Mouse (Mus musculus): ENCODE data around the gene Lcor. TPM values are rescaled to one million over a fixed set of nuclear protein-coding genes. Genes with fewer than 3 reads are reported as not detected.

Gene Lcor
- 16.6 and 17.7 TPM in 2 replicates for total RNA-seq (2021)
- long read RNA-seq, experiment 1, partial matches to known transcripts = 0 of 4 reads
- long read RNA-seq, experiment 1, other reads (novel, unspliced or antisense) = 4 of 4 reads
- long read RNA-seq, experiment 2, full-length matches to known transcripts = 1 of 7 reads
- long read RNA-seq, experiment 2, partial matches to known transcripts = 0 of 7 reads
- long read RNA-seq, experiment 2, other reads (novel, unspliced or antisense) = 6 of 7 reads

DNA sequence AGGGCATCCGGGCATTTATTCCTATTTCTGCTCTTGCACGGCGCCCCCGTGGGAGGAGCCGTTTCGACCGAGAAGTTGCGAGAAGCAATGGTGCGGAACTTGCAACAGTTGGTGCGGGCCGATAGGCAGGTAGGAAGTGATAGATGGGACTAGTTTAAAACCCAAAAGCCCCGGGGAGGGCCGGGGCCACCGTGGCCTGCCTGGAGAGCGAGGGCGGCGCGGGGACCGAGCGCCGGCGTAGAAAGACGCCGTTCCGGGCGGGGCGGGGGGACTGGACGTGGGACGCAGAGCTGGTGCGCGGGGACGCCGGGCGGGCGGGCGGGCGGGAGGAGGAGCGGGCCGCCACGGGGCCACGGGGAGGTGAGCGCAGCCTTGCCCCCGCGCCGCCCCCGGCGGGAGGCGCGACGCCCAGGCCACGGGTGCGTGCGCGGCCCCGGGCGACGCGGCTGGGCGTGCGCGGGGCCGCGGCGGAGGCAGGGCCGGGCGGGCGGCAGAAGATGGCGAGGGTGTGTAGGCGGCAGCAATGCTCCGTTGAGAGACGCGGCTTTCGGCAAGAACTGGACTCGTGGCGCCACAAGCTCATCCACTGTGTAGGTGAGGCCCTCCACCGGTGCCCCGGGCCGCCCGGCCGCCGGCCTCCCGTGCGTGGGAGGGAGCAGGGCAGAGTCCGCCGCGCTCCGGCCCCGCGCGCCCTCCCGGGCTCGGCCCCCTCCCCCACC lies at the start of gene Lcor:
TSS of gene Lcor (plus strand) at position 448 of the 719 bp plus-strand sequence.
- DNase-seq = peak; percentile 90

DNA sequence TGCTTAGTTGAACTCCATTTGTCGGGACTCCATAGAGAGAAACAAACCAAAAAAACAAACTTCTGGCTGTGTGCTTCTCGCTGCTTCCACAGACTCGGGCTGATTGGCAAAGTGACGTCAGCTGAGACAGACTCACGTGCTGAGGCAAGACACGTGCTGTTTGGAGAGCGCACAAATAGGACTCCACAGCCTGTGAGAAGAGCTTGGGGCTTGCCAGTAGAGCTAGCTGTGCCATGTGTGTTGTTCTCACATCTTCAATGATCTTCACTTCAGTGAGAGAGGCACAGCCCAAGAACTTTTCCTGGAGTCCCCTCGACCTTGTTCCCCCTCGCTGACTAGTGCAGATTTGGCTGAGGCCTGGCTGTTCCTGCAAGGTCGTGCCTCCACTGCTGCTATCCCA lies 47.1 kb upstream of the Lcor start:
- DNase-seq = no peak

DNA sequence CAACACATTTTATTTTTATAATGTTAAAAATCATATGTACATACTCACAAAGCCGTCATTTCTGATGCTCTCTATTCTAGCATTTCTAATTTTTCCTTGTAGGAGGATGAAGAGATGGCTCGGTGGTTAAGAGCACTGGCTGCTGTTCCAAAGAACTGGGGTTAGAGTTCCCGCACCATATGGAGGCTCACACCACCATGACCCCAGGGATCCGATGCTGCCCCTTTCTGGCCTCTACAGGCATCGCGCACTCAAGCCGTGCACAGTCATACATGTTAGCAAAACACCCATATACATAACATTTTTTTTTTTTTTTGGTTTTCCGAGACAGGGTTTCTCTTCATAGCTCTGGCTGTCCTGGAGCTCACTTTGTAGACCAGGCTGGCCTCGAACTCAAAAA lies 46.0 kb upstream of the Lcor start:
- no peak for DNase-seq

DNA sequence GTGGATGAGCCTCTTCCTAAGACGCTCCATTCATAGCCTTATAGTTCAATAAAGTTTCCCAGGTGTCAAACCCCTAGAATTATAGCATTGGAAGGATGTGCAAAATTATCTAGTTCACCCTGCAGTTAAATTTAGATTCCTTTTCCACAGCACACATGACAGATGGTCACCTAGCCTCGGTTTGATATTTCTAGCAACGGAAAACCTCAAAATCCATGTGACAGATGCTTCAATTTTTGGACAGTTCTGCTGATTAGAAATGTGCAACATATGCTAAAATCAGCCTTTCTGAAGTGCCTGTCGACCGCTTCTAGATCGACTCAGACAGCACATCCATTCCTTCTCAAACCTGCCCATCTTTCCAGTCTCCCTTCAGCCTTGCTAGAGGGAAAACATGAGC lies 43.5 kb upstream of the Lcor start:
- no peak for DNase-seq

DNA sequence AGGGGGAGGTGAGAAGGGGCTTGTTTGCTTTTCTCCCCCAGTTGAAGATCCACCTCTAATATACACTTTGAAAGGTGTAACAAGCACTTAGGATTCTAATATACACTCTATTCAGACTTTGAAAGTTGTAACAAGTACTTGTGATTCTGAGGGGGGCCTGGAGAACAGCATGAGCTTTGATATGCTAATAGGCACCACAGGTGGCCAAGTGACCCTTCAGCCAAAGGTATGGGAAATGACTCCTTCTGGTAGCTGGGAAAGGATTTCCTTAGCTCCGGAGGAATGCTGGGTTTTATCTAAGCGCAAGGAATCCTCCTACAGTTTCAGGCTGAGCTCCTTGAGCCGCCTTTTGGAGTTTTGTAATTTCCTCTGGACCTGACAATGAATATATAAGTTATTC lies 41.0 kb upstream of the Lcor start:
- no peak for DNase-seq

DNA sequence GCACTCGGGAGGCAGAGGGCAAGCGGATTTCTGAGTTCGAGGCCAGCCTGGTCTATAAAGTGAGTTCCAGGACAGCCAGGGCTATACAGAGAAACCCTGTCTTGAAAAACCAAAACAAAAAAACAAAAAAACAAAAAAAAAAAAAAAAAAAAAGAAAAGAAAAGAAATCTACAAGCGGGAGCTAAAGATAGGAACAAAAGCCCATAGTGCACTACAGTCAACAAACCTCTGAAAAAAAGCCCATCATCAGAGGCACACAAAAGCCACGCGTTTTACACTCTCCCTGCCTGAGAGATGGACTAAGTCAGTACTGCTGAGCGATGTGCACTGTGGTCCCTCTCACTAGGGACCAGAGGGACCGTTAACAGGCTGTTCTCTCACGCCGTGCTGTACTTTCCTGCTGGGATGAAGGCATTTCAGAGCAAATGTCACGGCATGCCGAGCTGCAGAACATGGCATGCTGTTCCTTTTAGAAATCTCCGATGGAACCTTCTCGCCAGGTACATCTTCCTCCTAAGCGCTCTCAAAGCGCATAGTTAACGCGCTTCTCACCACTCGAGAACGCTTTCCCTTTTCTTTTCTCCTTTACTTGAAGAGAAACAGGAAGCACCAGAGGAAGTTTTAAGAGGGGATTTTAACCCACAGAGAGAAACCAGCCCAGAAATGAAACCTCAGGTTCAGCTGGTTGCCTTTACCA lies 40.4 kb upstream of the Lcor start:
- DNase-seq = no peak

DNA sequence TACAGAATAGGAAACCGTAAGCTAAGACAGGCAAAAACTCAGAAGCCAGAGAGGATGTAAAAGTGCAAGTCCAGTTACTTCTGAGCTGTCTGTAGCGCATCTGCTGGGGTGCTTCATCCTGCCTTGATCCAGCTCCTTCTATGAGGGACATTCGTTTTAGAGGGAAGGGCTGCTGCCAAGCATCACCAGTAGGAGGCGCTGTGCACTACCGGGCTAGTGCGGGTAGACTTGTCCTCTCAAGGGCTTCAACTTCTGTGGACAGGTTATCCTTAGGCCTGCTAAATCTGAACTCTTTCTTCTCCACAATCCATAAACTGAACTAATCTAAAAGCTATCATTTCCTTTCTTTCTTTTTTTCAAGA lies 39.8 kb upstream of the Lcor start:
- DNase-seq = peak; percentile 85

DNA sequence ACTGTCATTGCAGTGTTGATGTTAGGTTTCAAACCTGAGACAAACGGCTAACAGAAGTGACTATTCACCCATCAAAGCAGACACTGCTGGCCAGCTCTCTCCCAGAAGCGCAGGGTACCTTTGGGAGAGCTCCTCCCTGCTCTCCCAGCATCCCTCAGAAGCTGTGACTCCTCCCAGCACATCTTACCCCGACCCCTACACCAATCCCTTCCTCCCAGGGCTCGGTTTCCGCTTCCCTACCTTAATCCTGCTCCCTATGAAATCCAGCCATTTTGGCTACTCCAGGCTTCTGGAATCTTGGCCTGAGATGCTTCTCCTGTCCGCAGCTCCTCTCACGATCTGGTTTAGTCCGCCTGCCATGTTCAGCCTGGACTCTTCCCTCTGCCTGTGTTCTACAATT lies 37.9 kb upstream of the Lcor start:
- DNase-seq = no peak

DNA sequence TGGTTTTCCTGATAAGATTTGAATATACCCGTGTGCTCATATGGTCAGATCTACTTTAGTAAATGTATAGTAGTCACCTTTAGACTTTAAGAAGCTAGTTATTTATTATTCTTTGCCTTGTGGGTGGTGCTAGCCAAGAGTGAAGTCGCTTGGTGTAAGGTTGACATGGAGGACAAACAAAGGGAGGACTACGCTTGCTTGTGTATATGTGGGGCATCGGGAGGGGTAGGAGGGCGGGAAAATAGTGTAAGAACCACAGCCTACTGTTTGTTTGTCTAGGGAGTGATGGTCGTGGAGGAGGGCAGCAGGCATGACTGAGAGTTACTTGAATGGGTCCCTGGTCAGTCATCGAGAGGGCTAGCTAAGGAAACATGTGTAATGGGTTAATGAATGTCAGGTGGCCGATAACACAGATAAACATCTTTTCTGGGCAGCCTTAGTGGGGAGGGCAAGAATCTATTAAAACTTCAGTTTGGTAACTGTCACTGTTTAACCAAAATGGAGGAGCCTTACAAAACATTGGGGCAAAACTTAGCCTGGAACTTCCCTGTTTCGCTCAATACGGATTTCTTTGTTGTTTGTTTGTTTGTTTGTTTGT lies 37.3 kb upstream of the Lcor start:
- DNase-seq = no peak

DNA sequence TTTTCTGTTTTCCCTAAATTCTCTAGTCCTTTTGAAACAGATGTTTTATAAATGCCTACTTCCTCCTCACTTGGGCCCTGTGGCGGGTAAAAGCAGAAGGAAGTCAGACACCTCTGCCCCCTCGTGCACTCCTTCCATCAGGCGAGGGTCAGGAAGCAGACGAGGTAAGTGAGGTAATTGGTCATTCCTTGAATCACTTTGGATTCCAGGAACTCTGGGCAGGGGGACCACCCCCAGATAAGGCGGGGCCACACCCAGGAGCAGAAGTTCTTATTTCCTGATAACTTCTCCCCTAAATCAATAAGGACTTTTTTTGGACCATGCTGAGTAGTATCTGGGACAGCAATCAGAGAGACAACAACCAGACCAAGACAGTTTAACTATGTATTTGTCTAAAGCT lies 36.7 kb upstream of the Lcor start:
- DNase-seq = no peak

DNA sequence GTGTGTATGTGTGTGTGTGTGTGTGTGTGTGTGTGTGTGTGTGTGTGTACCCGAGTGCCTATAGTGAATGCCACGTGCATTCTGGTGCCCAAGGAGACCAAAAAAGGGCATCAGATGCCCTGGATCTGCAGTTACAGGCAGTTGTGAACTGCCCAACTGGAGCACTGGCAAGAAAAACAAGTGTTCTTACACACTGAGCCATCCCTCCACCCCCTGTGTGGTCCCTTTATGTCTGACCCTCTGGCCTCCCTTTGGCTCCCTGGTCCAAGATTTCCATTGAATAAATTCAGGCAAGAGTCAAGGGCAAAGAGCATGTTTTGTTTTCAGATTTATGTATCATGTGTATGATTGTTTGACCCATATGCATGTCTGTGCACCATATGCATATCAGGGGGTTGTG lies 35.3 kb upstream of the Lcor start:
- no peak for DNase-seq

DNA sequence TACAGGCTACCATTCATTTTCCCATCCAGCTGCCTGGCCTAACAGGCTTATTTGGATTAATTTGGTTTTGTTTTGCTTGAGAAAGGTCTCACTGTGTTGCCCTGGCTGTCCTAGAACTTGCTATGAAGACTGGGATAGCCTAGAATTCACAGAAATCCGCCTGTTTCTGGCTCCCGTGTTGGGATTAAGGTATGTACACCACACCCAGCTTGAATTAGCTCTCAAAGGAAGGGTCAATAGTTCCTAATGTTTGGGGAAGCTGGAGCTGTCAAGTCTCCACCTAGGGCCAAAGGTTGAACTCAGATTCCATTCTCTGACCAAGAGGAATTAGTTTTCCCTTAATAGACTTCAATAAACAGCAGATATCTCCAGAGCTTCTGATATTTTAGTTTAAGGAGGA lies 34.7 kb upstream of the Lcor start:
- DNase-seq = no peak

DNA sequence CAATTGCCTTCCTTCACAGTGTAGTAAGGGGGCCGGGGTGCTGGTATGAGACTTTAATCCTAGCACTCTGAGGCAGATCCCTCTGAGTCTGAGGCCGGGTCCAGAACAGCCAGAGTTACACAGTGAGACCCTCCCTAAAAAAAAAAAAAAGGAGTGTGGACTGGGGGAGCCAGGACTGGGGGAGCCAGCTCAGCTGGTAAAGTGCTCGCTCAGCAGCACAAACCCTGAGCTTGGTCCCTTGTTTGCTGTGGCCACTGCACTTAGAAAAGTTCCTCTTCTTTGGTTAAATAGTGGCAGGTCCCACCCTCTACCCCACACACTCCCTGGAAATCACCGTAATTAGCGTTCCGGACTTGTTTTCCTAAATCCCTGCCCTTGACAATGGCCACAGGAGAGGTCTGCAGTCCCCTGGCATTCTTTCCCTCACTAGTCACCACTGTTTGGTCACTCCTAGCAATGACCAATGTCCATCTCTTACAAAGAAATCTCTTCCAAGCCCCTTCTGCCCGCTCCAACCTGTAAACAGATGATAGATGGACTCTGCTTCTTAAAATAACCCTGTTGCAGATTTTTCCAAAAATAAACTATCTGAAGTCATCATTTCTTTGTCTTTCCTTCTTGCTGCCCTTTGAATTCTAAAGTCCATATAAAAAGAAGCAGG lies 32.9 kb upstream of the Lcor start:
- DNase-seq = no peak

DNA sequence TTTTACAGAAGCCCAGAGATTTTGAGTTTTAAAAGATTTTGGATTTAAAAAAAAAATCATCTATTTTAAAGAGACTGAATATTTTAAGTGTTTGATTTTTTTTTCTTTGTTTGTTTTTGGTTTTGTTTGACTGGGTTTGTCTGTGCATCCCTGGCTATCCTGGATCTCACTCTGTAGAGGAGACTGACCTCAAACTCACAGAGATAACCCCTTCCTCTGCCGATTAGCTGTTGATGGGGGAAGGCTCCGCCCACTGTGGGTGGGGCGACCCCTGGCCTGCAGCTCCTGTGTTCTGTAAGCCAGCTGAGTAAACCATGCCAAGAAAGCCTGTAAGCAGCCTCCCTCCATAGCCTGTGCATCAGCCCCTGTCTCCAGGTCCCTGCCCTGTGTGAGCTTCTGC lies 30.3 kb upstream of the Lcor start:
- DNase-seq = no peak

DNA sequence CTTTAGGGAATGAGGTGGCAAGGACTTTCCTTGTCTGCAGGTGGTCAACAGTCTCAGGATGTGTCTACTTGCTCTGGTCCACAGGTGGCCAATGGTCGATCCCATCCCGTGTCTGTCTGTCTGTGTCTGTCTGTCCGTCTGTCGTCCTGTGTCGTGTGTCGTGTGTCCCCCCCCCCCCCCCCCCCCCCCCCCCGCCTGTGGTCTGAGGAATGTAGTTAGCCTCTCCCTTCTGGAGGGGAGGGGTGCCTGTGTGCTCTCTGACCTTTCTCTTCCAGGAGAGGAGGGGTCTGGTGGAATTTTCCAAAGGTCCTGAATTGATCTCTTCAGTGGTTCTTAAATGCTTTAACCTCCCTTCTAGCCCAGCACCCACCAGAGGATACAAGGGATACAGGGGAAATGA lies 27.8 kb upstream of the Lcor start:
- DNase-seq = no peak

DNA sequence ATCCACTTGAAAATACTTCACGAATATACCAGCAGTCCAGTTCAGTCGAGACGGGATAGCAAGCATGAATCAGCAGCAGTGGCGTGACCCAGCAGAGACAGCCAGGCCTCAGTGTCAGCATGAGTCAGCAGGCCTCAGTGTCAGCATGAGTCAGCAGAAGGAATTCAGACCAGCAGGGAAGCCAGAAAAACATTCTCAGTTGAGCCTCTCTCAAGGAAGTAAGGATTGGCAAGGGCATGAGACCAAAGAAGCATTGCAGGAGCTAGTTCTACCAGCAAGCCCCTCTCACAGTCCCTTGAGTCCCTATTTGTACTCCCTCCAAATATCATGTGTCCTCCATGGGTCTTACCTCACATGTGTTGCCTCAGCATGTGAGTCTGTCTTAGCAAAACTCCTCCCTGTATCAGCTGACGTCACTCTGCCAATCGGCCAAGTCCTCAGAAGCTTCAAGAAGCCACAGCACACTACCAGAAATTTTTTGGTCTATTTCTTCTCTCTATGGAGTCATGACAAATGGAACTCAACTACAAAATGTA lies 27.3 kb upstream of the Lcor start:
- peak; percentile 84 for DNase-seq

DNA sequence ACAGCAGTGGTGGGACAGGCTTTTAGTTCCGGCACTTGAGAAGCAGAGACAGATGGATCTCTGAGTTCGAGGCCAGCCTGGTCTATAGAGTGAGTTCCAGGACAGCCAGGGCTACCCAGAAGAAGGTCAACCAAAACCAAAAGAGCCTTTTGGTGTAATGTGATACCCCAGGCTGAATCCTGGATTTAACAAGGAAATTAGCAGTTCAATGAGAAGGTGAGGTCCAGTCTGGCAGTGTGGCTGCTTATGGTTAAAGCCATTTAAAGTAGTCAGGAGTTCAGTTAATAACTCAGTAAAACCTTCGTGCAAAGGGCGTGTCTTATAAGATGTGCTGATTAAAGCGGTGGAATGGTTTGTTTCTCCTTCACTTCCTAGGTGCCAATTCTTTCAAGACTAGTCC lies 25.3 kb upstream of the Lcor start:
- no peak for DNase-seq

DNA sequence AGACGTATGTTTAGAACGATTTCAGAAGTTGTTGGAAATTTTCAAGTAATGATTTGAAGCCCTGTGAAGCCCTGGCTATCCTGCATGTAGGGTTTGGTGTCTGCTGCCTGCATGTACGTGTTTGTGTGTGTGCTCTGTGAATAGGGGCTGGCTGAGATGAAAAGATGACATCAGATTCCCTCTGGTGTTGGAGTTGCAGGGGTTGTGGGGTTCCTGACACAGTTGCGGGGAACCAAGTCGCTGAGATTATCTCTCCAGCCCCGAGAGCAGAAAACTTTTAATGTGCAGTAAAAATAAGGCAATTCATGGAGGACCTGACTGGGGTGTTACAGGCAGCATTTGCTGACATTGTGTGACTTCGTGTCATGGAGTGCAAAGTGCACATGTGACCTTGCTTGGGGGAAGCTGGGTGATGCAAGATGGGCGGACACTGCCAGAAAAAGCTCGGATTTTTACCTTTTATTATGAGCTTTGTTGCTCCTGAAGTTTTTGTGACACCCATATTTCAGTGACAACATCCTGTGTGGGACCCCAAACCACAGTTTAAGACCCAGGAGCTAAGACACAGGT lies 20.2 kb upstream of the Lcor start:
- no peak for DNase-seq

DNA sequence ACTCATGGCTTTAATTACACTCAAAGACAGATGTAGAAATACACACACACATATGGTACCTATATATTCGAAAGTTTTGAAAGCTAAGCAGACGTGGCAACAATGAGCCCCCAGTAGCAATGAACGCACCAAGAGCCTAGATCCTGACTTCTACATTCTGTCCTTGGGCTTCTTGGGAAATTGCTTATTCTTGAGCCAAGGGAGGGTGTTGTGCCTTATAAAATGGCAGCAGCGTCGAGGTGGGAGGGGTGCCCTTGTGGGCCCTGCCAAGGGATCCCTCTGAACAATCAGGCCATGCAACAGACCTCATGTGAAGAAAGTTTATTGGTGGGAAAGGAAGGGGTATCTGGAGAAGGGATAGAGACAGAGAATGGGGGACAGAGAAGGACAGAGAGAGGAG lies 18.6 kb upstream of the Lcor start:
- no peak for DNase-seq

DNA sequence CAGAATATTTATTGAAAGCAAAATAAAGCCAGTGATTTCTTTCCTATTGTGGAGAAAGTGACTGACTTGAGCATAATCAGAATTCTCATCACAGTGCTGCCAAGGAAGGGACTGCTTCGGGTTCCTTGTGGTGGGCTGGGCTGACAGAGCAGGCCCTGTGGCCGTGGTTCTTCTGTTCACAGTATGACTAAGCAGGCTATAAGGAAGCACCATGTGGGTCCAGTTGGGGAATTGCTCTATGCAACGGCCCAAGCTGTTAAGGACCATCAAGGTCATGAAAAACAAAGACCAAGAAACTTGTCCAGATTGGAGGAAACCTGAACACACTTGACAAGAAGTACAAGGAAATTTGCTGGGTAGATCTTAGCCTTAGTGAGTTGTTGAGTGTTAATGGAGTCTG lies 16.0 kb upstream of the Lcor start:
- DNase-seq = no peak

DNA sequence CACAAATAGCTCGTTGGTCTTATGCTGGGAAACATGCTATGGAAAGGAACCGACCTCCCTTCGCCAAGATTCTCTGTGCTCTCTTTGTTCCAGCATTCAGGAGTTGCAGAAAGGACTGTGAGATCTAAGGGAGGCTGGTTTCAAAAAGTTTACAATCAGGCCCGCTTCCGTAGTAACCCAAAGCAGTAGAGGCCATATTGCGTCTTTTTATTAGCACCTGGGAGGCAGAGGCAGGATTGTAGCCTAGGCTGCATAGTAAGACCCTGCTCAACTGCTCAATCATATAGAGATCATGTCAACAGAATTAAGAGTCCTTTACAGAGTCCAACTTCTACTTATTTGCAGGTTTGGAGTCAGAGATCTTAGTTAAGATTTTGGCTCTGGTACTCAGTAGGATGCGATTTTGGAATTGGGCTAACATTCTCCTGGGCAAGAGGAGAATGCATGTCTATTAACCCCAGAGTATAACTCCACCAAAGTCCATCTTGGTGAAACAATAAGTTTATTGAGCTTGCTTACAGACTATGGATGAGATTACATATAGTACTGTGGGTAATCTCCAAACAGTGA lies 8.8 kb upstream of the Lcor start:
- DNase-seq = no peak

DNA sequence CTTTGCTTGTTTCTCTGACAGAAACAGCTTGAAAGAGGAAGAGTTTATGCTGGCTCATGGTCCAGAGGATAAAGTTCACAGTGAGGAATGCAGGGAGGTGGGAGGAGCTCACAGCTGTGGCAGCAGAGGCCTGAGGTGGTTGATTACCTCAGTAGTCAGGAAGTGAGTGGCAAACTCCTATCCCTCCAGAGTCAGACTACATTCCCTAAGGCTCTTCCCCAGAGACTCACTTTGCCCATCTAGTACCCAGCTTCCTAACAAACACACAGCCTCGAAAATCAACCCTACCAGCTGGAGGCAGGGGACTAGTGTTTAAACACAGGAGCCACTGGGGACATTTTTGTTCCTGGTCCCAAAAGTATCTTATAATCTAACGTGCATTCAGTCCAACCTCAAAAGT lies 7.5 kb upstream of the Lcor start:
- DNase-seq = peak; percentile 34

Measured in adrenal gland, postnatal 14 days (tissue).